Mouse (Mus musculus): Measurements from ENCODE around the gene Twist2. TPM values are rescaled to one million over a fixed set of nuclear protein-coding genes. Genes with fewer than 3 reads are reported as not detected.

The Twist2 gene
- total and polyA plus RNA-seq, 2 experiments from 2014 or later, result 3.8 to 7.2 TPM

- Histone ChIP-seq H3K9ac (replicated peaks; ENCODE audit: low read length, poor library complexity, severe bottlenecking) (no peak overlapping the region), H3K4me1 (ENCODE audit: insufficient read depth, low read length) (no peaks in the 10 kb centered on the region), H3K36me3 (ENCODE audit: insufficient read depth, low read length) (no peaks in the 10 kb centered on the region), H3K27ac (ENCODE audit: low read depth, low read length) (no peak overlapping the region), H3K27me3 (ENCODE audit: insufficient read depth, low read length) (no peaks in the 10 kb centered on the region), H3K4me3 (ENCODE audit: low read depth, low read length) (no peak overlapping the region), H3K4me2 (ENCODE audit: low read depth, low read length, poor library complexity, severe bottlenecking) (no peak overlapping the region), H3K9me3 (ENCODE audit: low read length) (no peaks in the 10 kb centered on the region)
- no peak for TF ChIP-seq CTCF (IDR thresholded peaks at IDR 0.05)
- 44% methylated on average over 10 of the region's 10 CpGs for WGBS
- no peak for DNase-seq (ENCODE audit: low spot score)
- ATAC-seq (ENCODE audit: low FRiP score), result no peak
Measured at GRCm38 (mm10) chr1:91820531-91820930, 19.3 kb downstream of the Twist2 start.

- H3K4me1 ChIP-seq (ENCODE audit: insufficient read depth, low read length), result no peaks in the 10 kb centered on the region
- H3K9me3 ChIP-seq (ENCODE audit: low read length), result no peaks in the 10 kb centered on the region
- H3K4me2 ChIP-seq (ENCODE audit: low read depth, low read length, poor library complexity, severe bottlenecking), result no peak overlapping the region
- 84% methylated on average over 4 of the region's 4 CpGs for WGBS
- H3K27me3 ChIP-seq (ENCODE audit: insufficient read depth, low read length), result no peaks in the 10 kb centered on the region
- no peaks in the 10 kb centered on the region for H3K36me3 ChIP-seq (ENCODE audit: insufficient read depth, low read length)
- no peak overlapping the region for H3K9ac ChIP-seq (replicated peaks; ENCODE audit: low read length, poor library complexity, severe bottlenecking)
- no peak overlapping the region for H3K4me3 ChIP-seq (ENCODE audit: low read depth, low read length)
- peak; percentile 26; the same call in 1 of the 2 replicates for TF ChIP-seq CTCF (IDR thresholded peaks at IDR 0.05)
- no peak overlapping the region for H3K27ac ChIP-seq (ENCODE audit: low read depth, low read length)
- DNase-seq (ENCODE audit: low spot score) (no peak), ATAC-seq (ENCODE audit: low FRiP score) (no peak)
Measured at GRCm38 (mm10) chr1:91822316-91822824, 21.1 kb downstream of the Twist2 start.

- DNase-seq (ENCODE audit: low spot score) (no peak), ATAC-seq (ENCODE audit: low FRiP score) (no peak)
- H3K4me1 ChIP-seq (ENCODE audit: insufficient read depth, low read length), result no peaks in the 10 kb centered on the region
- no peak for TF ChIP-seq CTCF (IDR thresholded peaks at IDR 0.05)
- H3K9me3 ChIP-seq (ENCODE audit: low read length), result no peaks in the 10 kb centered on the region
- no peak overlapping the region for H3K4me2 ChIP-seq (ENCODE audit: low read depth, low read length, poor library complexity, severe bottlenecking)
- H3K36me3 ChIP-seq (ENCODE audit: insufficient read depth, low read length), result no peaks in the 10 kb centered on the region
- no peak overlapping the region for H3K27ac ChIP-seq (ENCODE audit: low read depth, low read length)
- 65% methylated on average over 3 of the region's 3 CpGs for WGBS
- no peak overlapping the region for H3K4me3 ChIP-seq (ENCODE audit: low read depth, low read length)
- no peak overlapping the region for H3K9ac ChIP-seq (replicated peaks; ENCODE audit: low read length, poor library complexity, severe bottlenecking)
- no peaks in the 10 kb centered on the region for H3K27me3 ChIP-seq (ENCODE audit: insufficient read depth, low read length)
Measured at GRCm38 (mm10) chr1:91823530-91823929, 22.3 kb downstream of the Twist2 start.

DNA sequence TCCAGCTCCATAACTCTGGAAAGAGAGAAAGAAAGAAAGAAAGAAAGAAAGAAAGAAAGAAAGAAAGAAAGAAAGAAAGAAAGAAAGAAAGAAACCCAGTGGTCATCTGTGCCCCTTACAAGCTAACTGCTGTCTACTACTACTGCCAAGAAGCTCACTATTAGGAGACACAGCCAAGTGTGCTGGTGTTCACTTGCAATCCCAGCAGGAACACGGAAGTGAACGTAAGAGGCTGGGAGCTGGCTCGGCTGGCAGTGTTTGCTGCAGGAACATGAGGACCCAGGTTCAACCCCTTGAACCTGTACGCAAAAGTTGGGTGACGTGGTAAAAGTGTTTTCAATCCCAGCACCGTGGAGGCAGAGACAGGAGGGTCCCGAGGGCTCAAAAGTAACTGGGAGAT lies 22.7 kb downstream of the Twist2 start:
- no peak for TF ChIP-seq CTCF (IDR thresholded peaks at IDR 0.05)
- Histone ChIP-seq H3K4me1 (ENCODE audit: insufficient read depth, low read length) (no peaks in the 10 kb centered on the region), H3K27me3 (ENCODE audit: insufficient read depth, low read length) (no peaks in the 10 kb centered on the region), H3K27ac (ENCODE audit: low read depth, low read length) (no peak overlapping the region), H3K9me3 (ENCODE audit: low read length) (no peaks in the 10 kb centered on the region), H3K9ac (replicated peaks; ENCODE audit: low read length, poor library complexity, severe bottlenecking) (no peak overlapping the region), H3K4me2 (ENCODE audit: low read depth, low read length, poor library complexity, severe bottlenecking) (no peak overlapping the region), H3K4me3 (ENCODE audit: low read depth, low read length) (no peak overlapping the region), H3K36me3 (ENCODE audit: insufficient read depth, low read length) (no peaks in the 10 kb centered on the region)
- ATAC-seq (ENCODE audit: low FRiP score), result no peak
- WGBS, result 89% methylated on average over 7 of the region's 7 CpGs
- DNase-seq (ENCODE audit: low spot score), result no peak

- 51% methylated on average over 4 of the region's 4 CpGs for WGBS
- H3K27me3 ChIP-seq (ENCODE audit: insufficient read depth, low read length), result no peaks in the 10 kb centered on the region
- TF ChIP-seq CTCF (IDR thresholded peaks at IDR 0.05), result no peak
- no peak overlapping the region for H3K27ac ChIP-seq (ENCODE audit: low read depth, low read length)
- ATAC-seq (ENCODE audit: low FRiP score) (no peak), DNase-seq (ENCODE audit: low spot score) (no peak)
- H3K9me3 ChIP-seq (ENCODE audit: low read length), result no peaks in the 10 kb centered on the region
- H3K9ac ChIP-seq (replicated peaks; ENCODE audit: low read length, poor library complexity, severe bottlenecking), result no peak overlapping the region
- H3K4me3 ChIP-seq (ENCODE audit: low read depth, low read length), result no peak overlapping the region
- H3K36me3 ChIP-seq (ENCODE audit: insufficient read depth, low read length), result no peaks in the 10 kb centered on the region
- no peak overlapping the region for H3K4me2 ChIP-seq (ENCODE audit: low read depth, low read length, poor library complexity, severe bottlenecking)
- H3K4me1 ChIP-seq (ENCODE audit: insufficient read depth, low read length), result no peaks in the 10 kb centered on the region
Measured at GRCm38 (mm10) chr1:91825261-91825660, 24.0 kb downstream of the Twist2 start.

DNA sequence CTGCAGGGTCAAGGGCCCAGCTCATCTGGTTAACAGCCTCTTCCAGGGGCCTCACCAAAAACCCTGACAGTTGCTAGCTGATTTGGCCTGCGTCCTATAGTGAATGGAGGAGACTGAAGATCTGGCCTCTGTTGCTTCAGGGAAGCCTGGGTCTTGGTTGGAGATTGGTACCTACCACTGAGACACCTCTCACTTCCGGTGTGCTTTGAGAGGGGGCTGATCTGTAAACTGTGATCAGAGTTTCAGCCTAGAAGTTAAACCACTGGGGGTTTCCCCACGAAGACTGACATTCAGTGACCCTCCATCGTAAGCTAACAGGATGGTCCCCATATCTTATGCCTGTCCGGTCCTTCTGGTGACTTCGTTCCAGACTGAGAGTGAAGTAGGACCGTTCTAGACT lies 30.7 kb downstream of the Twist2 start:
- TF ChIP-seq CTCF (IDR thresholded peaks at IDR 0.05), result no peak
- H3K4me2 ChIP-seq (ENCODE audit: low read depth, low read length, poor library complexity, severe bottlenecking), result no peak overlapping the region
- no peak overlapping the region for H3K9ac ChIP-seq (replicated peaks; ENCODE audit: low read length, poor library complexity, severe bottlenecking)
- no peaks in the 10 kb centered on the region for H3K27me3 ChIP-seq (ENCODE audit: insufficient read depth, low read length)
- H3K27ac ChIP-seq (ENCODE audit: low read depth, low read length), result no peak overlapping the region
- no peak overlapping the region for H3K4me3 ChIP-seq (ENCODE audit: low read depth, low read length)
- ATAC-seq (ENCODE audit: low FRiP score) (no peak), DNase-seq (ENCODE audit: low spot score) (no peak)
- no peaks in the 10 kb centered on the region for H3K4me1 ChIP-seq (ENCODE audit: insufficient read depth, low read length)
- no peaks in the 10 kb centered on the region for H3K9me3 ChIP-seq (ENCODE audit: low read length)
- WGBS, result 88% methylated on average over 7 of the region's 7 CpGs
- H3K36me3 ChIP-seq (ENCODE audit: insufficient read depth, low read length), result no peaks in the 10 kb centered on the region
